Mouse (Mus musculus): ENCODE data around the gene Epc2. TPM values are rescaled to one million over a fixed set of nuclear protein-coding genes. Genes with fewer than 3 reads are reported as not detected.

The Epc2 gene
- polyA plus RNA-seq, 3 experiments from 2014 or later = 6.4 to 11.9 (median 8.4) TPM

DNA sequence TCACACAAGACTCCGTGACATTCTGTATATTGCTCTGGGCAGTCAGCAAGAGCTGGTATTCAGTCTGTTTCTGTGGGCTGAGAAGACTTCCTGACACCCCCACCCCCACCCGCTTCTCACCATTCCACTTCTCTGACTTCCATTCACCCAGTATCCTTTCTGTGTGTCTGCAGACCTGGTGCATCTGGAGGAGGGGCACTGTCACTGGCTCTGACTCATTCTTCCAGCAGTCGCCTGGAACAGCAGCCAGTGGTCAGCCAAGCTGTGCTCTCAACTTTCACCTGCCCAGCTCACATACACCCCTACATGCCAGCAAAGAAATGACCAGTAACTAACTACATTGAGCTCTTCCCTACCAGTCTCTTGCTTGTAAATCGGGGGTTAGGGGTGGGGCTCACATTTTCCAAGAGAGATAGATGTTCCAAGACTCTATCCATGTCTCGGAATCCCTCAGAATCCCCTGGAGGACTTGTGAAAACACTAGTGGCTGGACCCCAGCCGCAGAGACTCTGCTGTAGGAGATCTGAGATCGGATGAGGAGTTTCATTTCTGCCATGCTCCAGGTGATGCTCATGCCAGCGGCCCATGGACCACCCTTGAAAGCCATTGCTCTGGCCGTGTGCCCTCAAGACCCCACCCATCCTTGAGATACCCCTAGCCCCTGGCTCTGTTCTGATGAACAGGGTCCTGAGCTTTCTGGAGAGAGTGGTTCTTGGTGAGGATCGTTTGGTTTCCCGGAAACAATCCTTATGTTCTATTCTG lies 120.1 kb downstream of the Epc2 start:
- ATAC-seq = no peak

DNA sequence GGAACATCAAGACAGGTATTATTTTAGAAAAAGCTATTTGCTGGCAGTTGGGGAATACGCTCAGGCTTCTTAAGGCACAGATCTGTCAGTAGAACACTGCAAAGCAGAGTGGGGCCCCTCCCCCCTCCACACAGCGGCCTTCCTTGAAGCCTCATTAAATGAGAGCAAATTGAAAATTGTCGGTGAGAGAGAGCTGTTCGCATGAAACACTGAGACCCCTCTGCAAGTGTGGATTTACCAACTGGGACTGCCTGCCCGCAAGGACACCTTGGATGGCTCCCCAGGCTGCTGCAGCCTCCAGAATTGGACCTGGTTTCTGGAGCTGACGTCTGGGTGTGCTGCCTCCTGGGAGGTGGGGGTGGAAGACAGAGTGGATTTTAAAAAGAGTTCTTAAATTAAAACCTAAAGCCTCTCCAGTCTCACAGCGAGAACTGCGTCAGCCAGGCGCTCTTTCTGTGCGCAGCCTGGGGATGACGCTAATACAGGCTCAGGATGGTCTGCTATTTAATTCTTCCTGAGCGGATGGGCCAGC lies 120.9 kb downstream of the Epc2 start:
- no peak for ATAC-seq

DNA sequence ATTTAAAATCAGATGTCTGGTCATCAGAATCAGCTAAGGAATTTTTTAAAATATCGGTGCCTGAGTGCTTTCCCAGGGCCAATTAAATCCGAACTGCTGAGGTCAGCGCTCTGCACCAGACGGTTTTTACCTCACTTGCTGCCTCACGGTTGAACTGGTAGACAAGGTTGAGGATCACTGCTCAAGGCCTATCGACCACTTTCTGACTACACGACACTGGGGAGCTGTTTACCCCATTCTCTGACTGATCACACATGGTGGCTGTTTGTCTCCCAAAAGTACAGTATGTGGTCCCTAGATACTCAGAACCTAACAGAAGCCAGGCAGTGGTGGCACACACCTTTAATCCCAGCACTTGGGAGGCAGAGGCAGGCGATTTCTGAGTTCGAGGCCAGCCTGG lies 121.4 kb downstream of the Epc2 start:
- ATAC-seq = no peak

DNA sequence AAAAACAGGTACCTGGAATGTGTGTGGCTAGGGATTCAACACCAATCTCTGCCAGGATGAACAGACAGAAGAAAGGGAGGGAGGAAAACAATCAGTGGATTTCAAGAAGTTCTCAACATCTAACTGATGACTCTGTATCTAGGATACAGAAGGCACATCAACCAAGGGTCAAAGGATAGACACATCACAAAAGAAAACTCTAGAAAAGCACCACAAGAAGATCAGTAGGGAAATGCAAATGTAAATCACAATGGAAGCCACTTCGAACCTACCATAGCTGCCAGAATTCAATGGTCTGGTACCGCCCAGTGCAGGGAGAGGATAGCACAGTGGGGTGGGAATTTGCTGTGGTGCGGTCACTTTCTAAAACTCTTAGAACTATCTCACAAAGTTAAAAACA lies 122.0 kb downstream of the Epc2 start:
- ATAC-seq = no peak

DNA sequence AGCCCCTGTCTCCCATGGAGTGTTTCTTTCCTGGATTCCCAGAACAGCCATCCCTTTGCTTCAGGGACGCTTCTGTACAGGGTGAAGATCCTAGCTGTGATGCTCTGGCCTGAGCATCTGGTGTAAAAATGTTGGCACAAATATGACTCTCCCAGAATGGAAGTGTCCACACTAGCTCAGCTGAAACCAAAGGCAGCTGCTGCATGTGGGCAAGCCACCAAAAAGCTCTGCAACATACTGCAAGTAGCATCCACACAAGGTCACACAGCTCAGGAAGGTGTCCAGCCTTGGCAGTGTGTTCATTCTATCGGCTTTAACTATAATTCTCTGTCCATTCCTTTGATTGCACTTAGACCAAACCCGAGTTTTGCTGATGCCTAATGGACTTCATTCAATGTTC lies 129.3 kb downstream of the Epc2 start:
- no peak for ATAC-seq

DNA sequence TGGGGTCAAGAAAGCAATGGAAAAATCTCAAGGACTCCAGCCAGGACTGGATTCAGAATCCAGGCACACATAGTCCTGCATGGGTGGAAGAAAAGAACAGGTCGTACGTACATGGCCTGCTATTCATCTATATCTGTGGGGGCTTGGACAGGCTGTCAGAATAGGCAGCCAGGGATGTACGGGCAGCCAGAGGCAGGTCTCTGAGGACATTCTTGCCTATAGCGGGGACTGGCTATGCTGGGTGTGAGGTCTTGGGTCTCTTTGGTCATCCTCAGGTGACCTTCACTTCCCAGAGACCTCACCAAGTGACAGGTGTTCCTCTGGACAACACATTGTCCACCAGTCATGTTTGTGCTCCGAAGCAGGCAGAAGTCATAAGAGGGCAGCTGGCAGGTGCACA lies 131.3 kb downstream of the Epc2 start:
- no peak for ATAC-seq

DNA sequence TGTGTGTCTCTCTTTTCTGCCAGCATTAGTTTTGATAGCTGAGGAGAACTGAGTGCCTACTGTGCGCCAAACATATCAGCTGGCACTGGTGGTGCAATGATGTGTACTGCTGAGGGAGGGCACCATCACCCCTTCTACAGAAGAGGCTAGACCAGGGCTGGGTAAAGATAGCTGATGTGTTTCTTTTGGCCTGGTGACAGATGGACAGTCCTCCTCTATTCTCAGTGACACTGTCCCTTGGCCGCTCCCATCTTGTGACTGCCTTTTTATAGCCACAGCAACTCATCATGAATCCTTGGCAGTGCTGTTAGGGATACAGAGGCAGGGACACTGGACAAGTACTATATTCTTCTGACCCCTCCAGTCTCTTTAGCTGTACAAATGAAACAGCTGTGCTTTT lies 132.0 kb downstream of the Epc2 start:
- no peak for ATAC-seq

DNA sequence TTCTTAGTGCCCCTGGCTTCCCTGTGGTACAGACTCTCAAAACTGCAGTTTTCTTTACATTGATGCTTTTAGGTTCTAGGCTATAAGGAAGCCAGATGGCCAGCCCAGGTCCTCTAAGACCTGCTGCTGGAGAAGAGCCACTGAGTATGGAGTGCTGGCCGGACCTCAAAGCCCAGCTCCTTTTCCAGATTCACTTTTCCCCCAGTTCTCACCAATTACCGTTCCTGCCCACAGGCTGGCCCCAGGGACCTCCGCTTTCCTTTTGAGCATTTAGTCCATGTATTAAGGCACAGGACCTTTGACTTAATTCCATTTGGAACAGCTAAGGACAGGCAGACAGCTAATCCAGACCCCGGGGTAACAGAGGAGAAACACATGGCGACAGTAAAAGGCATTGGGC lies 139.2 kb downstream of the Epc2 start:
- no peak for ATAC-seq

DNA sequence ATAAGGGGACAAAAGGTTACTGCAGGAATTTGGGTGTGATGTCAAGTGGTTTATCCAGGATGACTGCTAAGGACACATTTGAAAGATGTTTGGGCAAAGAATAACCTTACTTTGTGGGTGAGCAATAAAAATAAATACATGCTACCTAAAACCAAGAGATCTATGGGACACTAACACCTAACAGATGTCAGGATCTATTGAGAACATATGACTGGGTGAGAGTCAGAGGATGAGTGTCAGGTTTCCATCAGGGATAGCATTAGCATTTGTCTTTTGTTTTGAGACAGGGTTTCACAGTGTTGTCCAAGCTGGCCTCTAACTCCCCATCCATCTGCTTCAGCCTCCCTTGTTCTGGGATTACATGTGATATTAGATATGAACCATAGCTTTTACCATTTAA lies 141.6 kb downstream of the Epc2 start:
- ATAC-seq = no peak

DNA sequence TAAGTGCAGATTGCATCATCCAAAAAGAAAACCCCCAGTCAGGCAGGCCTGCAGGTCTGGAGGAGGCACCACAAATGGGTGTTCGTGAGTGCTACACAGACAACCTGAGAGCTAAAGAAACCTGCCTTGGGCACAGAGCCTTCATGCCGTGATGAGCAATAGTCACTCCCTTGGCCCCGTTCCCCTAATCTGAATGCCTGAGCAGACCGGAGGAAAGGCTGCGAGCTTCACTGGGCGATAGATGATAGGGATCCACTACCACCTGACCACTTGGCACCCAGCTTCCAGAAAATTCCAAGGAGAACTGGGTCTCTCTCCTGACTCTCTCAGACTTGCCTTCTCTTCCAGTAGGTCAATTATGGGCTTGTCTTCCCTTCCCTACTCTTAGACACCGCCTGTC lies 143.6 kb downstream of the Epc2 start:
- ATAC-seq = no peak

DNA sequence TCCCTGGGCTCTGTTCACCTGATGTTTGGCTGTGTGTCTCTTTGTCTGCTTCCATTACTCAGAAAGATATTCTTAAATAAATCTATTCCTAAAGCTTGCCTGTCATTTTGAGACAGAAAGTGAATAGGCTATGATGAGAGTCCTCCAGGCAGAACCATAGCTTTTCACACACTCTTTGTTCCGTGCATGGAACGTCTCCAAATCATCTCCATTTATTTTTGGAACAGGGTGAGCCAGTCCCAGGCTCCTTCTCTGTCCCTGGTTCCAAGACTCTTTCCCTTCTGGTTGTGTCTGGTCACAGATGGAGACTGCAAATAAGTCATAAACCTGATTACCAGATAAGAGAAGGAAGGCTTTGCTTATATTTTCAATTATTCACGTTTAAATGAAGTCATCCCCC lies 145.0 kb downstream of the Epc2 start:
- ATAC-seq = no peak

DNA sequence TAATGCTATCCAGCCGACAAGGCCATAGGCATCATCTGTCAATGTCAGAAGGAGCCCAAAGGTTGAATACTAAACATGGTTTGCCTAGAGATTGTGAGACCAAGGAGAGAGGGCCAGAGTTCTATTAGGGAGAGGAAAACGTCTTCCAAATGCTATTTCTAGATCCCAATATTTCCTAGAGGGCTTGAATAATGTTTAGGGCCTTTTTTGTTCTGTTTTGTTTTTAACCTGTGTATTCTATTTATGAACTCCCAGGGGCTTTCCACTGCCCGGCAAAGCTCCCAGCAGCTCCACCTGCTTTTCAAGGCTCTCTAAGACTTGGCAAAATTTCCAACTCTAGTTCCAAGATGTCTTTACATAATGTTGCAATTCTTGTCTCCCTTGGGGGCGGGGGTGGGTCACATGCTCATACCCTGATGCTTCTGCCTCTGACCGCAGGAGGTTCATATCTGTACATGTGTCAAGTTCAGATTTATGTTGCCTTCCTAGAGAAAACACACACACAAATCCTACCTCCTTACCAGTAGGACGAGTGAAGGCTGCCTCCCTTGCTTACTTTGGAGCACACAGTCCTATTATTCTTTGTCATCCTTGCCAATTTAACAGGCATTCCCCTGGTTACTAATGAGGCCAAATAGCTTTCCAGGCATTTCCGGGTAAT lies 148.9 kb downstream of the Epc2 start:
- no peak for ATAC-seq

Other genes starting within 250 kb of the Epc2 start
- gene Kif5c, start 167.8 kb downstream of the Epc2 start, polyA plus RNA-seq (2017; shearing (Covaris generic)) = 1 to 10 TPM; 2.5 to 3.1 (median 2.6) TPM

Measured in inflammation-experienced regulatory T-cells, adult 6 months (primary cell).